Mouse (Mus musculus) adrenal gland, postnatal 25 days (tissue): ENCODE results near the gene Ankrd33b. TPM values are rescaled to one million over a fixed set of nuclear protein-coding genes. Genes with fewer than 3 reads are reported as not detected.

ENCODE experiments used
- DNase-seq: peaks from one replicate; pipeline ENCODE4 v3.0.0; 2021; ENCODE audit warnings: mixed read lengths
- total RNA-seq: library from RNA; stranded (reverse); gene quantifications from 2 replicates; pipeline ENCODE4 v1.2.3, GENCODE M21; 2021

Gene Ankrd33b
- total RNA-seq, 1 experiment from 2014 or later: 0.82 TPM

DNA sequence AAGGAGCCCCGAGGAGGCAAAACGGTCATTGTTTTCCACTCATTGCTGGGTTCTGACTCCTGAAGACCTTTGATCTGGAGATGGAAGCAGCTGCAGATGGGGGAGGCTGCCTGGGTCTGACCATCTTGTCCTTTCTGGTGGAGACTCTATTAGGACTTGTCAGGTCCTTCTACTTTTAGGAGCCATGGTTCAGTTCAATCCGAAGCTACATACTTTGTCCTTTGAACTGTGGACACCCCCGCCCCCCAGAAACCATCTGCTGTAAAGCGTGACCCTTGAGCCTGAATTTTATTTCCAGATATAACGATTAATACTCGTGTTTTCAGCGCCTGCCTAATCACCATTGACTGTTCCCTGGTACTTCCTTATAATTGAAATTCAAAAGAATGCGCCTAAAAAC lies 105.2 kb downstream of the Ankrd33b start:
- no peak for DNase-seq

DNA sequence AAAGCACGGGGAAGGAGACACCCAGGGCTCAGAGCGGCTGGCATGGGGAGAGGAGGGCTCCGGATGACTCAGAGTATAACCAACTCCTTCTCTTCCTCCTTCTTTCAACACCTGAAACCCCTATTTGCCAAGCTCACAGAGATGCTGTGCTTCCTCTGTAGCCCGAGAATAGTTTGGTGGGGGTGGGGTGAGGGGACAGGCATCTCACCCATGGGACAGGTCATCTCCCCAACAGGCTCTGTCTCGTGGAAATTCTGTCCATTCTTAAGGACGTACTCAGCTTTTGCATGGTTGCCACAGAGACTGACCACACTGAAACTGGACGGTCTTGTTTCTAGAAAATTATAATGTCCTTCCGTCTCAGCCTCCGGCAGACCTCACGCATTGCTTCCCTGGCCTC lies 106.4 kb downstream of the Ankrd33b start:
- no peak for DNase-seq

DNA sequence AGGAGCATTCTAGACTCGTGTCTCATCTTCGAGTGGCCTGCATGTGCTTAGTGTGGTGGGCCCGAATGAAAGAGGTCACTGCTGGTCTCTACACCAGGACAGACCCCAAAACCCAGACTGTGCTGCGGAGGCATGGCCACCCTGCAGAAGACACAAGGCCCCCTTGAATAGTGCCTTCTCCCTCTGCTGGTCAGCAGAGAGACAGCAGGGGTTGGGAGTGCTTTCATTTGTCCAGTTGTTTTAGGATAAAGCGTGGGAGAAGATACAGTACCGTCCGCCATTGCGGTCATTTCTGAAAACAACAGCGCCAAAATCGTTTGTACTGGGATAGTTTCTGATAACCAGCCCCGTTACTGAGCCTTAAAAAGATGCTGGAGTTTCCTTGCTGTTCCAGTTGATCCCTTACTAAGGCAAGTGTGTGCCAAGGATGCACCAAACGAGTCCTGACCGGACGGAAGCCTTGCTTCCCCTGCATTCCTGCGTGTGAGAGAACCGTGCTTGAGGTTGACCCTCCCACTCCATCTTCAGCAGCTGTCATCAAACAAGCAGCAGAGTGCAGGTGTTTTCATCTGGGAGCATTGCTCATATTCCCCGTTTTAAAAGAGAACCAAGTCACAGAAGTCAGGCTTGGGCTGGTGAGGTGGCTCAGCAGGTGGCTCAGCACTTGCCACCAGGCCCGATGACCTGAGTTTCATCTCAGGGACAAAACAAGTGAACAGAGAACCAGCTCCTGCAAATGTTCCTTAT lies 108.7 kb downstream of the Ankrd33b start:
- DNase-seq: no peak

DNA sequence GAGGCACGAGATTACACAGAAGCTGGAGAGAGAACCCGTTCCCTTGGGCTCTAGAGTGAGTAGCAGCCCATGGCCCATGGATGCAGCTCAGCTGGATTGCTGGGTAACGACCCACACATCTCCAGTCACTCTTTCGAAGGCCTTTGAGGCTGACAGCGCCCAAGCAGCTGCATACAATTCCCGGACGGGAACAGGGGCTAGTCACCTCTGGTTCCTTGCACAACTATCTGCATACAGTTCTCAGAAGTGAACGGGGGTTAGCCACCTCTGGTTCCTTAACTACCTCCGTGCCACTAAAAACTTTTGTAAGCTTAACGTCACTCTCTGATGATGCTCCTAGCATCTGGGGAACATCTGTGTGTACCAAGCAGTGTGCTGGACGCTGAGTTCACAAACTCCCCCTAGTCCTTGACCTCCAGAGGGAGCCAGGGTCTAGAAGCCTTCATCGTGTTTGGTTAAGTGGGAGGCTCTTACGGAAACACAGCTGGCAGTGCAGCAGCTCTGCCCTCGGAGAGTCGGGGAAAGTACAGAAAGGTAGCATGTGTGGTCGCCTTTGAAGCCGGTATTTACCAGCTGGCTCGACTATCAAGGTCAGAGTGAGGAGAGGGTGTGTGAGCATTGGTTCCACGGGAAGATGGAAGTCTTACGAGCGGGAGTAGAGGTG lies 109.4 kb downstream of the Ankrd33b start:
- no peak for DNase-seq

DNA sequence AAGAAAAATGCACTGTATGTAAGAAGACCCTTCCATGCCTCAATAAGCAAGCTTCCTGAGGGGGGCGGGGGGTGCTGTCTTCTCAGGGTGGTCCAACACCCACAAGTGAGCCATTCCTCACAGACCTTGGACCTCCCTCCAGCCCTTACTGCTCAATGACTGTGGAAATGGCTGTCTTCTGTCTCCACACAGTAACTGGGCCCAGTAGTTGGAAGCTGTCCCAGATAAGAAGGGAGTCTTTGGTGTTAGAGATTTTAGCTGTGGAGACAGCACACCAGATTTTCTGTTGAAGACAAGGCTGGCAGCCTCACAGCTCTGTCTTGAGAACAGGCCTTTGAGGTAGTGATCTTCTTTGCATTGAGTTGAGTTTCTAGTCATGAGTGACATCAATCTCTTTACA lies 110.2 kb downstream of the Ankrd33b start:
- DNase-seq: no peak

DNA sequence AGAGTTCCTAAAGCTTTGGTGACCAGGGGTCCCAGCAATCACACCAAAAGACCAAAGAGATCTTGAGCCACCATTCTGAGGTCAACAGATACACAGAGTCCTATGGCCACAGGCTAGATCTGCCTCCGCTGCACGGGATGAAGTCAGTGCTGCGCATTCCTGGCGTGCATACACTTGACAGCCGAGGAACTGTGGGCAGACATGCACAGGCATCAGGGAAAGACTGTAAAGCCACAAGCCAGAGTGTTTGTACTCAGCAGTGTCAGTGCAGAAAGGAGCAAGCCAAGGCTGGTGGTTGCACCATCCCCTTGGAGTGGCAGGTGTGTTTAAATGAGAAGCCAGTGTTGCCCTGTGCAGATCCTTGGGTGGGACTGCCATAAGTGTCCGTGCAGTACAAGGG lies 111.8 kb downstream of the Ankrd33b start:
- DNase-seq: no peak

DNA sequence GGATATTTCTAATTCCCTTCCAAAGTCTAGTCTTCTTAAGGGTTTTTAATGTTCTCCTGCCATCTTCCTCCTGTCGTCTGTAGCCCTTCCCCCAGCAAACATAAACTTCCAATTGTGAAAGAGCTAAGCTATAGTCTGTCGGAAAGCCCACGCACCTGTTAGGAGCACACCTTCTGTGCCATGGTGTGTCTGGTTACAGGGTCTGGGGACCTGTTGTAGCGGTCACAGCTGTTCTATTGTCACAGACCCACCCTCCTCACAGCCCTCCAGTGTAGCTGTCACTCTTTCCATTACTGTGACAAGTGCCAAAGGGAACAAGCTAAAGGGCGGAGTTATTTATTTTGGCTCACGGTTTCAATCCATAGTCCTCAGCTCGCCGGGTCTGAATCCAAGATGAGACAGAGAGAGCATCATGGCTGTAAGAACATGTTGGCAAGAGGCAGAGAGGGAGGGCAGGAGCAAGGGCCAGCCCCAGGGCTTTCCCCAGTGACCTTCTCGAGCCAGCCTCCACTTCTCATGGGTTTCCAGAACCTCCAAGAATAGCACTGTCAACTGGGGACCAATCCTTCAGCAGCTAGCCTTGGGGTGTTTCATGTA lies 112.5 kb downstream of the Ankrd33b start:
- no peak for DNase-seq

DNA sequence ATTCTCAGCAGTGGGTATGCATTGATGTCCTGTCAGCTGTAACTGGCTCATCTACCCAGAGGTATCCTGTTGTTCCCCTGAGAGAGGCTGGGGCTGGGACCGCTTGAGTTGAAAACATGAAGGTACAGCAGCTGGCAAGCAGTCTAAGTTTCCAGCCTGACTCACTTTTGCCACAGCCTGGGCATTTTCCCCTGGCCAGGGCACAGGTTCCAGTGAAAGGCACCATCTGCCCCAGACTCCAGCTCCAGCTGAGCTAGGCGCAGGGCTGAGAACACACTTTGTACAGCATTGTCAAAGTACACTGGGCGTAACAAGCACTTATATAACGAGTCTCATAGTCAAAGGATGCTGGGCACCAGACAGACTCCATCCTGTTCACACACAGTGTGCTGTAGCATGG lies 113.6 kb downstream of the Ankrd33b start:
- DNase-seq: no peak

DNA sequence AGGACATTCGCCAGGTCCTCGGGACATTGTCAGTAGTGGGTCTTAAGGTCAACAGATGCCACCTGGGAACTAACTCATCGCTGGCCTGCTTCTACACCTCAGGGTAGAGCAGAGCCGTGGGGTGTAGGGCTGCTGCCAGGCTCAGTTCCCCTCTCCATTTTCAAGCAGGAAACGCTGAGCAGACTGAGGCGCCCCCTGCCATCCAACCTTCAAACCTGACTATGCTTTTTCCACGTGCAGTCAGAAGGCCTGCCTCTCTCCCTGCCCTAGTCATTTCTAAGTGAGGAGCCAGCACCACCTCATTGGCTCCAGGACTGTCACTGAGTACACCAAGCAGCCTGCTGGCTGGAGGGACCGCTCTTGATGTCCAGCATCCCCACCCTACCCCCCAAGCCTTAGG lies 114.1 kb downstream of the Ankrd33b start:
- DNase-seq: no peak

DNA sequence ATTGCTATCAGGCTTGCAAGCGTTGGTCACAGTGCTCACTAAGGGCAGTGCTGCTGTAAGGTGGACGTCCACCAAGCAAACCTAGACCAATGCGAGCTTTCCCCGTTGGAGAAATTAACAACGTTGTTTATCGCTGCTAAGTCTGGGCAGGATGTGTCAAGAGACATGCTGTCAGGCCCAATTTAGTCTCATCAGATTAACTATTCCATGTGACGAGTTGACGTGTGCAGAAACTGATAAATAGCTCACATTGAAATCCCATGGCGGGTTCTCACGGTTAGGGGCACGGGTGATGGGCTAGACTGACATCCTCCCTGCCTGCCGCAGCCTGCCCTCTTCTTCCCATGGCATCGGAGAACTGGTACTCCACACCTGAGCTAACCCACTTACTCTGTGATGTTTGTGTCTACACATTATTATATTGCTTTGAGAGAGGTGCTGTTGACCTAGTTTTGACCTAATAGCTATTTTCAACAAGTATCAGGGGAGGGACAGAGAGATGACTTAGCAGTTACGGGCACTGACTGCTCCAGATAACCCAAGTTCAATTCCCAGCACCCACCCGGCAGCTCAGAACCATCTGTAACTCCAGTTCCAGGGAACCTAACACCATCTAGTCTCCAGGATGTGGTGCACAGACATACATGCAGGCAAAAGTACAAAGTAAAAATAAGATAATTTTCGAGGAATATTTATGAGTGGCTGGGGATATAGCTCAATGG lies 114.8 kb downstream of the Ankrd33b start:
- no peak for DNase-seq

DNA sequence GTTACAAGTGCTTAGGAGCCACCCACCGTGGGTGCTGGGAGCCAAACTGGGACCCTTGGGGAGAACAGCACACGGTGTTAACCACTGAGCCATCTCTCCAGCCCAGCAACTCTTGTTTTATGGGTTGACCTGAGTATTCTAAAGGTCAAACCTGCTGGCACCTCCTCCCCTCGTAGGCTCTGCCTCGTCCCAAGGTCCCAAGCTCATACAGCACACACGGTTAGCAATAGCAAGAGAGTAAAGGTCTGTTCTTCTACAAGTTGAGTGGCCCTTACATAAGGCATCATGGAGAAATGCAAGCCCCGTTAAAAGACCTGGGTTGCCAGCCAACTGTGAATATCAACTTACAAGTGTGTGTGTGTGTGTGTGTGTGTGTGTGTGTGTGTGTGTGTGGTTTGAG lies 116.3 kb downstream of the Ankrd33b start:
- DNase-seq: no peak

DNA sequence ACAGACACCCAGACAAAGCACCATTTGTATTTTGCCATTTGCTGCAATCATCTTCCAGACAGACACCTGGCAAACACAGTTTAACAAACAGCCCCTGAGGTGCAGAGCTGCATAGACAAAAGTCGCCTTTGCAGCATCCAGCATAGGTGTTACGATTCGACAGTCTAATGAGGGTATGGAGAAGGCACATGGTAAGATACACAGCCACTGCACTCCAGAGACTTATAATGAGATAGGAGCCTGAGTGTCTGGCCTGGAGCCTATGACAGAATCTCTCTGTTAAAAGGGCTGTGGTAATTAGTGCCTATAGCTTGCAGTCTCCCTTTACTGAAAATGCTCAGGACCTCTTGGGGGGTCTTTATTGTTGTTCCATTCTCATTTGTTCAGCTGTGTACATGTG lies 116.8 kb downstream of the Ankrd33b start:
- no peak for DNase-seq

DNA sequence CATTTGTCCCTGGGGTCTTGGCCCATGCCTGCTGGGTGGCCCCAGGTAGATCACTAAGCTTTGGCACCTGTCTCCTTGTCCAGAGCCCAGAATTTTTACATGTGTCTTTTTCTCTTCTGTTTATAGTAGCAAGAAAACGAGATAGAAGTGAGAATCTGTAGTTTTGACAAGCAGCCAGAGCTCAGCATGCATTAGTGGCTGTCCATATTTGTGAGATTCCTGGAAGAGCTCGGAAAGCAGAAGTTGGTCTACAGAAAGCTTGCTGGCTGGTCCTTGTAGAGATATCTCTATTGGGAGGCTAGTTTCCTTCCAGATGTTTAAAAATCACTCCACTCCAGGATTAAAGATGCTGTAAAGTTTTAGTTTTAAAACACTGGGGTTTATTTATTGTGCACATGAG lies 117.5 kb downstream of the Ankrd33b start:
- DNase-seq: no peak

DNA sequence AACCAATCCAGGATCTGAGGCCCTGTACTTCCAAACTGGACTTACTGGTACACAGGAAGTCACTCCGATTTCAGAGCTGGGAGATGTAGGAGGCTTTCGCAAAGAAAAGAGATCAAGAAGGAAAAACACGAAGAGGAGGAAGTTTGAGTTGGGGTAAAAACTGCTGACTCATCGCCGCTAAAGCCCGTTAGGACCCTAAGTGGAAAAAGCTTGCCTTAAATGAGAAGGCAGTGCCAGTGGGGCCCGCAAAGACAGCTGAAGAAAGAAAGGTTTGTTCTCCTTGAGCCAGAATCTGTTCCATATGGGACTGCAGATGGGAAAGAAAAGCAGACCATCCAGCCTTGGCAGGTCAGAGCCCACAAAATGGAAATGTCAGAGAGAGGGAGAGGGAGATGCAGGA lies 118.6 kb downstream of the Ankrd33b start:
- DNase-seq: no peak

DNA sequence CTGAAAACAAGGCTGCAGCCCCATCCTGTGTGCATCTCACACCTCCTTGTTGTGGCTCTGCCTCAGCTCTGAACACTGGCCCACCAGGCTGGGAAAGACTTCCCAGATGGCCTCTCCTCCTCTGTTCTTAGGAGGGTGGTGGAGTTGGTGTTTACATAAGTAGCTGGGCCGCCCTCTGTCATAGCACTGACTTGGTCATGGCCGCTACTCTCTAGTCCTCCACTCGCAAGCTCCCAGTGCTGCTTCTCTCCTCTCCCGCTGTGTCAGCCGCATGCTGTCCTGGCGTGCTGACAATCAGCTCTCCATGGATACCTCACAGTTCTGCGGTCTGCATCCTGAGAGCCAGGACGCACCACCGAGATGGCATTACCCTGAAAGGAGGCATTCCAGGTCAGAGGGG lies 120.5 kb downstream of the Ankrd33b start:
- DNase-seq: no peak

DNA sequence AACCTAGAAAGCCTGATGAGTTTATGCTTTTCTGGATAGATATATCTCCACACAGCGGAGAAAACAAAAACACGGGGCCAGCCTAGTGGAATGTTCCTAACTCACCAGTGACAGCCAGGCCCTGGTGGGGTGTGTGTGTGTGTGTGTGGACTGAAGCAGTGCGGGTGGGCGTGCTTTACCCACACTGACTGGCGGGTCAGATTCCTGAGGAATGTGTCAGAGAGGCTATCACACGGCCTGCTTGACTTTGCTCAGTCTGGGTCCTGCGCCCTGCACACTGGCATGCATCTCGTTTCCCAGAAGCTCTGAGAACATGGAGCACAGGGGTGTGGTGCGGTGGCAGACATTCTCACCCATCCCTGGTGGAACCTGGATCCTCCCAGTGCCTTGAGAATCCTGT lies 121.6 kb downstream of the Ankrd33b start:
- DNase-seq: no peak

DNA sequence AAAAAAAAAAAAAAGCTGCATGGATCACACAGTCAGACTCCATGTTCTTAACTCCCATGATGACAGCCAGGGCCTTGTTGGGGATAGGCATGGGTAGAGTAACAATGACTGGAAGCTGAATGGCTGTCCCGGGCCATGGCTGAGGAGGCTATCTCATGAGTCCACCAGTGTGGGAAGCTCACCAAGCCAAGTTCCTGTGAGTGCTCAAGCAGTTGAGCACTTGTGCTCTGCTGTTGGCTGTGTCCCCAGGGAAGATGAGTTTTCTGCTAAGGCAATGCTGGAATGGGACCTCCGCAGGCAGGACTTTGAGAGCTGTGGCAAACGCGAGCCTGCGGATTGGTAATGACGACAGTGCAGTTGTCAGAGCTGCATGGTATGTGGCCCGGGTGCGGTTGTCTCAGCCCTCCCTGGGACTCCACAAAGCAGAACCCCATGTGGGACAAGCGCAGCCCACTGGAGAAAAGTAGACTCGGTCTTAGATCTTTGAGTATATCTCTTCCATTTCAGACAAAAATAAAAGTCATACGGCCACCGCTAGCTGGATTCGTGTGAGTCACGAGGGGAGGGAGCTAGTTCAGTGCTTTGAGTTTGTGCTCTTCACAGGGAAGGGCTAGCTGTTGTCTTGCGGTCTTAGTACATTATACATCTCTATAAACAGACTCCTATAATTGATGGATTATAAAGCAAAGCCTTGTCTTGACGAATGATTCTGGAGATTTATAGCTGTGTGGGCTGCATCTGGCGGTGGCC lies 122.7 kb downstream of the Ankrd33b start:
- DNase-seq: no peak

DNA sequence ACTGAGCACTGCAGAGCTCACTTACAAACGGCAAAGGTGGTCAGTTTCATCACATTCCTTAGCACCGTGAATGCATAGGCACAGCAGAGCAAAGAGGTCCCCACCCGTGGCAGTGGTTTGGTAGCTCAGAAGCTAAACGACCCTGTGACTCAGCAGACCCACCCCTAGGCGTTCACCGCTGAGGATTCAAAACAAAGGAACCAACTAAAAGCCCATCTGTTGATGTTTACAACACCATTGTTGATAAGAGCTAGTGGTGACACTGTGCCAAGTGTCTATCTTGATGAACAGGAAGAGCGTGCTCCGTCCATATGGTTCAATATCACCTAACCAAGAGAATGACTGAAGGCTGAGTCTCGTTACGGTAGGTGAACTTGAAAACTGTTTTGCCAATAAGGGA lies 124.3 kb downstream of the Ankrd33b start:
- no peak for DNase-seq
